In genomic region chr5:142478829-142479435, GRCm38 (mm10) we compare ENCODE assay signal across 8 mouse cellular contexts. TPM values are rescaled to one million over a fixed set of nuclear protein-coding genes. Genes with fewer than 3 reads are reported as not detected.
DNase-seq lines count a peak whose midpoint lies in the region; ATAC-seq and TF ChIP-seq lines count a peak whose summit lies in the region.

No protein-coding gene starts in this region.

- no peaks in the 10 kb centered on the region for H3K27me3 ChIP-seq in E14TG2a.4 (ENCODE audit: insufficient read depth, low read length)
- no peaks in the 10 kb centered on the region for H3K27me3 ChIP-seq in forebrain, embryonic 10.5 days (ENCODE audit: poor library complexity, severe bottlenecking)
- no peaks in the 10 kb centered on the region for H3K27me3 ChIP-seq in heart, embryonic 14.5 days (ENCODE audit: control insufficient read depth, insufficient read depth, low read length)
- no peaks in the 10 kb centered on the region for H3K27me3 ChIP-seq in liver, embryonic 13.5 days
- H3K27me3 ChIP-seq in neural tube, embryonic 12.5 days (replicated peaks) = no peaks in the 10 kb centered on the region
- H3K27me3 ChIP-seq in stomach, embryonic 16.5 days (ENCODE audit: control insufficient read depth, insufficient read depth, low read length) = no peaks in the 10 kb centered on the region

- H3K4me2 ChIP-seq in heart, embryonic 14.5 days (ENCODE audit: low read length) = peak overlapping the region; percentile 47
- no peak overlapping the region for H3K4me2 ChIP-seq in liver, embryonic 13.5 days
- H3K4me2 ChIP-seq in neural tube, embryonic 12.5 days (replicated peaks) = peak overlapping the region; percentile 43
- H3K4me2 ChIP-seq in stomach, embryonic 16.5 days (ENCODE audit: low read depth, low read length) = peak overlapping the region; percentile 43

- peaks cover 95% of the 10 kb centered on the region for H3K4me1 ChIP-seq in E14TG2a.4 (replicated peaks; ENCODE audit: low read depth, low read length)
- peaks cover 10% of the 10 kb centered on the region for H3K4me1 ChIP-seq in forebrain, embryonic 10.5 days
- peaks cover 2 to 10% of the 10 kb centered on the region in 2 experiments; a peak in 3 of 4 replicates for H3K4me1 ChIP-seq in heart, embryonic 14.5 days (ENCODE audit: control insufficient read depth in 2 of 2, insufficient read depth in 2 of 2, low read length in 2 of 2)
- H3K4me1 ChIP-seq in liver, embryonic 13.5 days (replicated peaks) = peaks cover 3% of the 10 kb centered on the region; the same call in 1 of the 2 replicates
- H3K4me1 ChIP-seq in neural tube, embryonic 12.5 days = peaks cover 4% of the 10 kb centered on the region; the same call in 1 of the 2 replicates
- H3K4me1 ChIP-seq in stomach, embryonic 16.5 days (ENCODE audit: control insufficient read depth, insufficient read depth, low read length) = no peaks in the 10 kb centered on the region; the same call in 1 of the 2 replicates

- peaks cover 5% of the 10 kb centered on the region; the same call in 1 of the 2 replicates for H3K9me3 ChIP-seq in E14TG2a.4 (ENCODE audit: low read length)
- no peaks in the 10 kb centered on the region for H3K9me3 ChIP-seq in forebrain, embryonic 10.5 days
- H3K9me3 ChIP-seq in heart, embryonic 14.5 days (ENCODE audit: control insufficient read depth, low read length) = no peaks in the 10 kb centered on the region
- H3K9me3 ChIP-seq in liver, embryonic 13.5 days (replicated peaks) = no peaks in the 10 kb centered on the region
- H3K9me3 ChIP-seq in neural tube, embryonic 12.5 days = no peaks in the 10 kb centered on the region
- no peaks in the 10 kb centered on the region for H3K9me3 ChIP-seq in stomach, embryonic 16.5 days (replicated peaks; ENCODE audit: control insufficient read depth, low read length)

- peak; percentile 69 for DNase-seq in c-Kit-positive CD71-negative TER-119-negative erythroid progenitor cells, embryonic 14.5 days (ENCODE audit: low read depth)
- DNase-seq in forebrain, embryonic 10.5 days (ENCODE audit: extremely low spot score, low spot score) = peak; percentile 83
- peak; percentile 93 for DNase-seq in kidney, postnatal 10 days
- DNase-seq in liver, embryonic 13.5 days = peak; percentile 53

- WGBS in forebrain, embryonic 10.5 days = 34% methylated on average over 17 of the region's 17 CpGs
- 27% methylated on average over 17 of the region's 17 CpGs for WGBS in heart, embryonic 14.5 days
- 37% methylated on average over 17 of the region's 17 CpGs for WGBS in liver, embryonic 13.5 days (ENCODE audit: insufficient replicate concordance)
- 32% methylated on average over 17 of the region's 17 CpGs for WGBS in neural tube, embryonic 12.5 days
- 26% methylated on average over 17 of the region's 17 CpGs for WGBS in stomach, embryonic 16.5 days

- H3K4me3 ChIP-seq in E14TG2a.4 (replicated peaks; ENCODE audit: low read length) = peak overlapping the region; percentile 35; the same call in 1 of the 2 replicates
- peak overlapping the region; percentile 18; the same call in 1 of the 2 replicates for H3K4me3 ChIP-seq in forebrain, embryonic 10.5 days
- H3K4me3 ChIP-seq in heart, embryonic 14.5 days (ENCODE audit: control insufficient read depth in 1 of 2, insufficient read depth in 1 of 2, low read depth in 1 of 2, low read length in 2 of 2) = peak overlapping the region in 1 of 2 experiments; percentile 27; a peak in 2 of 4 replicates
- no peak overlapping the region for H3K4me3 ChIP-seq in liver, embryonic 13.5 days (replicated peaks)
- H3K4me3 ChIP-seq in neural tube, embryonic 12.5 days = no peak overlapping the region
- 0 out of 2 replicates have a peak overlapping the region, but pooled peaks have one; percentile 19 for H3K4me3 ChIP-seq in stomach, embryonic 16.5 days (replicated peaks; ENCODE audit: low read length)

- peaks cover 37% of the 10 kb centered on the region for H3K36me3 ChIP-seq in E14TG2a.4 (ENCODE audit: insufficient read depth, low read length)
- H3K36me3 ChIP-seq in forebrain, embryonic 10.5 days (replicated peaks) = peaks cover 20% of the 10 kb centered on the region; the same call in 1 of the 2 replicates
- H3K36me3 ChIP-seq in heart, embryonic 14.5 days (ENCODE audit: control insufficient read depth, insufficient read depth, low read length) = peaks cover 21% of the 10 kb centered on the region; the same call in 1 of the 2 replicates
- peaks cover 12% of the 10 kb centered on the region; the same call in 1 of the 2 replicates for H3K36me3 ChIP-seq in liver, embryonic 13.5 days
- peaks cover 15% of the 10 kb centered on the region for H3K36me3 ChIP-seq in neural tube, embryonic 12.5 days
- H3K36me3 ChIP-seq in stomach, embryonic 16.5 days (ENCODE audit: control insufficient read depth, insufficient read depth, low read length) = 0 out of 2 replicates have a peak, but pooled peaks cover 4% of the 10 kb centered on the region

- H3K27ac ChIP-seq in forebrain, embryonic 10.5 days = peak overlapping the region; percentile 71
- H3K27ac ChIP-seq in heart, embryonic 14.5 days (replicated peaks in 1 of 2; ENCODE audit: control insufficient read depth in 1 of 2, insufficient read depth in 1 of 2, low read depth in 2 of 2, low read length in 2 of 2) = no peak overlapping the region
- H3K27ac ChIP-seq in liver, embryonic 13.5 days = no peak overlapping the region
- H3K27ac ChIP-seq in neural tube, embryonic 12.5 days = no peak overlapping the region
- no peak overlapping the region for H3K27ac ChIP-seq in stomach, embryonic 16.5 days (ENCODE audit: low read length)

- peak; percentile 95 for TF ChIP-seq CTCF in E14TG2a.4 (conservative IDR thresholded peaks at IDR 0.05; ENCODE audit: low read length)

- H3K9ac ChIP-seq in heart, embryonic 14.5 days (ENCODE audit: low read length) = peak overlapping the region; percentile 47; the same call in 1 of the 2 replicates
- H3K9ac ChIP-seq in liver, embryonic 13.5 days = no peak overlapping the region
- H3K9ac ChIP-seq in neural tube, embryonic 12.5 days = no peak overlapping the region
- 0 out of 2 replicates have a peak overlapping the region, but pooled peaks have one; percentile 54 for H3K9ac ChIP-seq in stomach, embryonic 16.5 days (ENCODE audit: low read length)

- no peak for ATAC-seq in heart, embryonic 14.5 days (ENCODE audit: insufficient number of reproducible peaks, insufficient read depth, low FRiP score, low read depth)
- ATAC-seq in liver, embryonic 13.5 days (ENCODE audit: low read depth) = 0 out of 2 replicates have a peak, but pooled peaks have one; percentile 22
- ATAC-seq in neural tube, embryonic 12.5 days (ENCODE audit: low FRiP score, low read depth) = peak; percentile 43
- peak; percentile 59; the same call in 1 of the 2 replicates for ATAC-seq in stomach, embryonic 16.5 days (ENCODE audit: insufficient read depth, low FRiP score)

RNA-seq across cellular contexts. Expression of gene Ap5z1, which starts 15.2 kb away (rescaled TPM):
- 10.6 and 12.5 TPM in 2 replicates for polyA plus RNA-seq in forebrain, embryonic 10.5 days (2016; fragmentation: Nextera tagmentation; extraction: Ambion mirVana)
- 6.0 and 6.3 TPM in 2 replicates for polyA plus RNA-seq in heart, embryonic 14.5 days (2014; fragmentation: Nextera tagmentation; extraction: Ambion mirVana)
- polyA plus RNA-seq in liver, embryonic 13.5 days (2015; fragmentation: Nextera tagmentation; extraction: Ambion mirVana) = 4.5 and 5.0 TPM in 2 replicates
- 15.7 and 17.7 TPM in 2 replicates for polyA plus RNA-seq in neural tube, embryonic 12.5 days (2016; fragmentation: Nextera tagmentation; extraction: Ambion mirVana)
- 9.5 and 10.4 TPM in 2 replicates for polyA plus RNA-seq in stomach, embryonic 16.5 days (2015; fragmentation: Nextera tagmentation; extraction: Ambion mirVana)

RNA-seq across cellular contexts. Expression of gene Papolb, which starts 50.9 kb away (rescaled TPM):
- polyA plus RNA-seq in forebrain, embryonic 10.5 days (2016; fragmentation: Nextera tagmentation; extraction: Ambion mirVana) = 0.06 and 0.21 TPM in 2 replicates
- 0.31 TPM in 2 replicates for polyA plus RNA-seq in heart, embryonic 14.5 days (2014; fragmentation: Nextera tagmentation; extraction: Ambion mirVana)
- not detected in 2 replicates for polyA plus RNA-seq in liver, embryonic 13.5 days (2015; fragmentation: Nextera tagmentation; extraction: Ambion mirVana)
- 0.26 and 0.34 TPM in 2 replicates for polyA plus RNA-seq in neural tube, embryonic 12.5 days (2016; fragmentation: Nextera tagmentation; extraction: Ambion mirVana)
- polyA plus RNA-seq in stomach, embryonic 16.5 days (2015; fragmentation: Nextera tagmentation; extraction: Ambion mirVana) = not detected in 2 replicates

Comparison
In these comparisons a context has a peak if more than half of its experiments do, and no peak if none do; other contexts are left out.
1. H3K4me3 ChIP-seq: peak in E14TG2a.4 (single experiment), forebrain, embryonic 10.5 days (single experiment) and stomach, embryonic 16.5 days (single experiment); none in liver, embryonic 13.5 days (single experiment) and neural tube, embryonic 12.5 days (single experiment).
2. H3K9ac ChIP-seq: peak in heart, embryonic 14.5 days (single experiment) and stomach, embryonic 16.5 days (single experiment); none in liver, embryonic 13.5 days (single experiment) and neural tube, embryonic 12.5 days (single experiment).
3. Peak in every context shown above with its lines, with median percentiles within 50 percentile points of each other: DNase-seq.